Mouse (Mus musculus) ovary, adult 10 weeks (tissue): ENCODE results near the gene Megf9. TPM values are rescaled to one million over a fixed set of nuclear protein-coding genes. Genes with fewer than 3 reads are reported as not detected.

Experiments used
- polyA plus RNA-seq: library from polyadenylated mRNA; stranded (reverse); fragments of 350-450 nt; fragmentation: Illumina TruSeq; extraction: RNeasy Lipid Tissue Mini Kit (QIAGEN cat#74804); gene quantifications from one replicate; pipeline ENCODE4 v1.2.3, GENCODE M21; 2014

Megf9 gene
- polyA plus RNA-seq = 41.6 TPM

GRCm38 (mm10) chr4:70534891-70535269 lies at the start of gene Megf9:
Megf9 (minus strand) TSS chr4:70534995.

GRCm38 (mm10) chr4:70409994-70410721 lies 124.6 kb downstream of the Megf9 start, which contains the start of gene Cdk5rap2:
Cdk5rap2 (minus strand) TSS chr4:70410443.

Other genes with a start within 250 kb of the Megf9 start
- 209 TPM for gene Cdk5rap2, start 124.6 kb downstream of the Megf9 start, polyA plus RNA-seq